Mouse (Mus musculus) heart, postnatal 0 days (tissue): ENCODE results near the gene Dync2li1.

ENCODE experiments used
- CTCF ChIP-seq: IDR thresholded peaks from 2 replicates; pipeline ENCODE4 v1.5.1; 2016; ENCODE audit warnings: antibody characterized with exemption, control low read depth, low read depth
- EP300 ChIP-seq: IDR thresholded peaks from 2 replicates; pipeline ENCODE4 v1.6.1; 2016; ENCODE audit warnings: antibody characterized with exemption, low read depth

DNA sequence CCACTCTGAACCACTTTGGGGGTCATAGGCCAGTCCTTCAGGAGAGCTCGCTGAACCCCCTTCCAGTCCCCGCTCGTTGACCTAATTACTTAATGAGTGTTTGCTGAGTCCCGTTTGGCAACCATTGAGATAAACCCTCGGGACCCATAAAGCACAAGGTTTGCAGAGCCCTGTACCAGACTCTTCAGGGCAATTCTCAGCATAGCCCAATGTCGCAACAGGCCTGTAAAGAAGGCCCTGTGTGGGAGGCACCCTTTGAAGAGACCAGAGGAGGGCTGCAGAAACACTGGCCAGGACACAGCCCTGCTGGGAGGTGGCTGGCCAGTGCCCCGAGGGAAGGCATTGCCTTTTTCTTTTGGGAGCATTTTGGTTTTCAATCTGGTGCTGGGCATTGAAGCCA lies 14.3 kb upstream of the Dync2li1 start:
- TF ChIP-seq CTCF (no peak), EP300 (no peak)
